Mouse (Mus musculus): ENCODE results near the gene Ctnnd2.

- TF ChIP-seq CTCF (IDR thresholded peaks at IDR 0.05; ENCODE audit: low read depth) (no peak), EP300 (IDR thresholded peaks at IDR 0.05; ENCODE audit: low read depth) (no peak)
Observed at GRCm38 (mm10) chr15:31004976-31005375, 832.6 kb downstream of the Ctnnd2 start.

All from heart, postnatal 0 days (tissue).